Mouse (Mus musculus): ENCODE measurements around the gene Nfix.
A peak's percentile ranks its signal among the peaks of the same experiment; 100 is the strongest.

The Nfix gene

GRCm38 (mm10) chr8:84781686-84782505, 18.2 kb downstream of the Nfix start:
- no peak for DNase-seq (ENCODE audit: low spot score in 2 of 2)

GRCm38 (mm10) chr8:84780949-84781680, 19.0 kb downstream of the Nfix start:
- no peak for DNase-seq (ENCODE audit: low spot score in 2 of 2)

GRCm38 (mm10) chr8:84780225-84780555, 20.0 kb downstream of the Nfix start:
- DNase-seq (ENCODE audit: low spot score in 2 of 2), result no peak

- no peak for DNase-seq (ENCODE audit: low spot score in 2 of 2)
Observed at GRCm38 (mm10) chr8:84779519-84780224, 20.5 kb downstream of the Nfix start.

GRCm38 (mm10) chr8:84778638-84779380, 21.3 kb downstream of the Nfix start:
- no peak for DNase-seq (ENCODE audit: low spot score in 2 of 2)

GRCm38 (mm10) chr8:84777899-84778637, 22.1 kb downstream of the Nfix start:
- no peak for DNase-seq (ENCODE audit: low spot score in 2 of 2)

- DNase-seq (ENCODE audit: low spot score in 2 of 2), result no peak
Observed at GRCm38 (mm10) chr8:84776569-84776968, 23.6 kb downstream of the Nfix start.

- no peak for DNase-seq (ENCODE audit: low spot score in 2 of 2)
Observed at GRCm38 (mm10) chr8:84775621-84776113, 24.5 kb downstream of the Nfix start.

GRCm38 (mm10) chr8:84775105-84775591, 25.0 kb downstream of the Nfix start:
- DNase-seq (ENCODE audit: low spot score in 2 of 2), result peak in 1 of 2 experiments; percentile 66

GRCm38 (mm10) chr8:84774473-84774911, 25.7 kb downstream of the Nfix start:
- DNase-seq (ENCODE audit: low spot score in 2 of 2), result peak; percentile 77 to 80

GRCm38 (mm10) chr8:84773833-84774232, 26.3 kb downstream of the Nfix start:
- DNase-seq (ENCODE audit: low spot score in 2 of 2), result peak; percentile 86

- DNase-seq (ENCODE audit: low spot score in 2 of 2), result no peak
Observed at GRCm38 (mm10) chr8:84773304-84773703, 26.8 kb downstream of the Nfix start.

- no peak for DNase-seq (ENCODE audit: low spot score in 2 of 2)
Observed at GRCm38 (mm10) chr8:84772628-84773027, 27.5 kb downstream of the Nfix start.

- no peak for DNase-seq (ENCODE audit: low spot score in 2 of 2)
Observed at GRCm38 (mm10) chr8:84771941-84772378, 28.2 kb downstream of the Nfix start.

- DNase-seq (ENCODE audit: low spot score in 2 of 2), result no peak
Observed at GRCm38 (mm10) chr8:84771000-84771687, 29.0 kb downstream of the Nfix start.

GRCm38 (mm10) chr8:84770100-84770953, 29.8 kb downstream of the Nfix start:
- DNase-seq (ENCODE audit: low spot score in 2 of 2), result no peak

GRCm38 (mm10) chr8:84769324-84769723, 30.8 kb downstream of the Nfix start:
- DNase-seq (ENCODE audit: low spot score in 2 of 2), result no peak

- DNase-seq (ENCODE audit: low spot score in 2 of 2), result no peak
Observed at GRCm38 (mm10) chr8:84768343-84769095, 31.6 kb downstream of the Nfix start.
